8 mouse cellular contexts compared by ENCODE assay signal in genomic region chr17:3102336-3103165, GRCm38 (mm10). TPM values are rescaled to one million over a fixed set of nuclear protein-coding genes. Genes with fewer than 3 reads are reported as not detected.
DNase-seq lines count a peak whose midpoint lies in the region; ATAC-seq and TF ChIP-seq lines count a peak whose summit lies in the region.

No protein-coding gene starts in this region.

- no peaks in the 10 kb centered on the region for H3K27me3 ChIP-seq in forebrain, embryonic 16.5 days (replicated peaks; ENCODE audit: control insufficient read depth, insufficient read depth, low read length)
- H3K27me3 ChIP-seq in hindbrain, embryonic 11.5 days (ENCODE audit: control insufficient read depth, insufficient read depth, low read length): no peaks in the 10 kb centered on the region
- H3K27me3 ChIP-seq in limb, embryonic 11.5 days (ENCODE audit: control insufficient read depth, insufficient read depth, low read length): no peaks in the 10 kb centered on the region
- H3K27me3 ChIP-seq in midbrain, embryonic 11.5 days (ENCODE audit: control insufficient read depth, insufficient read depth, low read length): no peaks in the 10 kb centered on the region

- WGBS in bone marrow, adult 2 months: 3% methylated on average over 14 of the region's 14 CpGs
- WGBS in forebrain, embryonic 16.5 days: 3% methylated on average over 14 of the region's 14 CpGs
- 3% methylated on average over 14 of the region's 14 CpGs for WGBS in hindbrain, embryonic 11.5 days
- 3% methylated on average over 14 of the region's 14 CpGs for WGBS in limb, embryonic 11.5 days
- under 1% methylated on average over 14 of the region's 14 CpGs for WGBS in midbrain, embryonic 11.5 days

- TF ChIP-seq POLR2A in bone marrow, adult 2 months (IDR thresholded peaks at IDR 0.05; ENCODE audit: borderline replicate concordance, control insufficient read depth, low read depth, low read length): 0 out of 2 replicates have a peak, but pooled peaks have one; percentile 28

- peak overlapping the region; percentile 78 for H3K9ac ChIP-seq in ES-E14 (ENCODE audit: insufficient read depth, low read depth, low read length, poor library complexity, severe bottlenecking)
- 0 out of 2 replicates have a peak overlapping the region, but pooled peaks have one; percentile 15 for H3K9ac ChIP-seq in forebrain, embryonic 16.5 days (replicated peaks; ENCODE audit: low read depth, low read length)
- peak overlapping the region; percentile 44 for H3K9ac ChIP-seq in hindbrain, embryonic 11.5 days (ENCODE audit: low read depth, low read length)
- H3K9ac ChIP-seq in limb, embryonic 11.5 days (ENCODE audit: low read length): 0 out of 2 replicates have a peak overlapping the region, but pooled peaks have one; percentile 34
- peak overlapping the region; percentile 41 for H3K9ac ChIP-seq in midbrain, embryonic 11.5 days (ENCODE audit: low read length)

- peak; percentile 71 for ATAC-seq in forebrain, embryonic 16.5 days
- peak; percentile 86 for ATAC-seq in hindbrain, embryonic 11.5 days (ENCODE audit: low FRiP score)
- peak; percentile 88 for ATAC-seq in limb, embryonic 11.5 days (ENCODE audit: insufficient number of reproducible peaks, low FRiP score, low TSS enrichment, low read depth)
- peak; percentile 92 for ATAC-seq in midbrain, embryonic 11.5 days (ENCODE audit: low FRiP score)
- ATAC-seq in cerebellum, adult (ENCODE audit: insufficient number of reproducible peaks, low FRiP score, low TSS enrichment): no peak

- DNase-seq in ES-E14 (ENCODE audit: low read depth, low spot score): no peak
- DNase-seq in hindbrain, embryonic 11.5 days (ENCODE audit: low spot score): peak; percentile 65
- peak; percentile 77 for DNase-seq in limb, embryonic 11.5 days (ENCODE audit: low spot score)
- DNase-seq in midbrain, embryonic 11.5 days (ENCODE audit: low spot score, missing footprints): peak; percentile 91
- DNase-seq in spleen, postnatal 14 days (ENCODE audit: low spot score in 2 of 2): peak; percentile 41 to 58

- peak overlapping the region; percentile 58 to 65 for H3K4me3 ChIP-seq in ES-E14 (ENCODE audit: insufficient read depth in 1 of 2, low read depth in 1 of 2, low read length in 2 of 2, poor library complexity in 1 of 2, severe bottlenecking in 1 of 2)
- H3K4me3 ChIP-seq in bone marrow, adult 2 months (replicated peaks; ENCODE audit: control insufficient read depth, low read depth, low read length): peak overlapping the region; percentile 57
- H3K4me3 ChIP-seq in forebrain, embryonic 16.5 days (replicated peaks; ENCODE audit: low read length): 0 out of 2 replicates have a peak overlapping the region, but pooled peaks have one; percentile 11
- peak overlapping the region; percentile 20; the same call in 1 of the 2 replicates for H3K4me3 ChIP-seq in hindbrain, embryonic 11.5 days (ENCODE audit: low read depth, low read length)
- H3K4me3 ChIP-seq in limb, embryonic 11.5 days (ENCODE audit: low read depth, low read length): peak overlapping the region; percentile 14; the same call in 1 of the 2 replicates
- peak overlapping the region; percentile 16; the same call in 1 of the 2 replicates for H3K4me3 ChIP-seq in midbrain, embryonic 11.5 days (ENCODE audit: low read depth, low read length)

- H3K4me2 ChIP-seq in forebrain, embryonic 16.5 days (ENCODE audit: low read length): peak overlapping the region; percentile 36
- H3K4me2 ChIP-seq in hindbrain, embryonic 11.5 days (replicated peaks; ENCODE audit: low read depth, low read length): peak overlapping the region; percentile 35
- peak overlapping the region; percentile 50 for H3K4me2 ChIP-seq in limb, embryonic 11.5 days (ENCODE audit: low read depth, severe bottlenecking)
- peak overlapping the region; percentile 44; the same call in 1 of the 2 replicates for H3K4me2 ChIP-seq in midbrain, embryonic 11.5 days

- no peak overlapping the region for H3K27ac ChIP-seq in ES-E14 (ENCODE audit: insufficient read depth, low read depth, low read length, poor library complexity, severe bottlenecking)
- H3K27ac ChIP-seq in bone marrow, adult 2 months (ENCODE audit: control insufficient read depth, insufficient read depth, low read depth, low read length, poor library complexity): no peak overlapping the region; the same call in 1 of the 2 replicates
- no peak overlapping the region for H3K27ac ChIP-seq in forebrain, embryonic 16.5 days (ENCODE audit: low read length)
- H3K27ac ChIP-seq in hindbrain, embryonic 11.5 days (ENCODE audit: low read depth, low read length): no peak overlapping the region
- H3K27ac ChIP-seq in limb, embryonic 11.5 days (replicated peaks; ENCODE audit: low read depth, low read length): no peak overlapping the region
- H3K27ac ChIP-seq in midbrain, embryonic 11.5 days (ENCODE audit: low read depth, low read length): no peak overlapping the region

- H3K36me3 ChIP-seq in ES-E14 (ENCODE audit: control insufficient read depth, insufficient read depth, low read length, poor library complexity, severe bottlenecking): no peaks in the 10 kb centered on the region
- no peaks in the 10 kb centered on the region for H3K36me3 ChIP-seq in forebrain, embryonic 16.5 days (ENCODE audit: control insufficient read depth, insufficient read depth)
- H3K36me3 ChIP-seq in hindbrain, embryonic 11.5 days (ENCODE audit: control insufficient read depth, insufficient read depth, low read length): no peaks in the 10 kb centered on the region
- no peaks in the 10 kb centered on the region for H3K36me3 ChIP-seq in limb, embryonic 11.5 days (ENCODE audit: control insufficient read depth, insufficient read depth, low read length)
- no peaks in the 10 kb centered on the region; the same call in 1 of the 2 replicates for H3K36me3 ChIP-seq in midbrain, embryonic 11.5 days (ENCODE audit: control insufficient read depth, insufficient read depth, low read length)

- TF ChIP-seq CTCF in bone marrow, adult 2 months (IDR thresholded peaks at IDR 0.05; ENCODE audit: control insufficient read depth, insufficient read depth, low read length): no peak

- no peaks in the 10 kb centered on the region for H3K9me3 ChIP-seq in ES-E14 (ENCODE audit: control insufficient read depth, insufficient read depth, low read depth, low read length)
- H3K9me3 ChIP-seq in forebrain, embryonic 16.5 days (ENCODE audit: control insufficient read depth, low read length): no peaks in the 10 kb centered on the region
- H3K9me3 ChIP-seq in hindbrain, embryonic 11.5 days (ENCODE audit: control insufficient read depth, low read length): no peaks in the 10 kb centered on the region
- no peaks in the 10 kb centered on the region for H3K9me3 ChIP-seq in limb, embryonic 11.5 days (ENCODE audit: control insufficient read depth, low read length)
- no peaks in the 10 kb centered on the region for H3K9me3 ChIP-seq in midbrain, embryonic 11.5 days (ENCODE audit: control insufficient read depth, low read length)

- in situ Hi-C loops in ES-E14 (cut with MboI; ENCODE audit: low sequenced_read_pairs in 2 of 2, unreplicated experiment in 2 of 2): no loop called here

- H3K4me1 ChIP-seq in ES-E14 (ENCODE audit: control insufficient read depth in 2 of 2, insufficient read depth in 2 of 2, low read length in 2 of 2, poor library complexity in 1 of 2): no peaks in the 10 kb centered on the region; a peak in 2 of 4 replicates
- no peaks in the 10 kb centered on the region; the same call in 1 of the 2 replicates for H3K4me1 ChIP-seq in bone marrow, adult 2 months (ENCODE audit: control insufficient read depth, insufficient read depth, low read length)
- peaks cover 6% of the 10 kb centered on the region; the same call in 1 of the 2 replicates for H3K4me1 ChIP-seq in forebrain, embryonic 16.5 days (replicated peaks; ENCODE audit: control insufficient read depth, insufficient read depth, low read length)
- H3K4me1 ChIP-seq in hindbrain, embryonic 11.5 days (replicated peaks; ENCODE audit: control insufficient read depth, insufficient read depth, low read length): 0 out of 2 replicates have a peak, but pooled peaks cover 2% of the 10 kb centered on the region
- no peaks in the 10 kb centered on the region for H3K4me1 ChIP-seq in limb, embryonic 11.5 days (ENCODE audit: control insufficient read depth, insufficient read depth, low read length)
- H3K4me1 ChIP-seq in midbrain, embryonic 11.5 days (ENCODE audit: control insufficient read depth, insufficient read depth, low read length): peaks cover 5% of the 10 kb centered on the region; the same call in 1 of the 2 replicates

TF ChIP-seq in ES-E14, 5 proteins besides CTCF, POLR2A, EP300 and RAD21:
- no peak for TF ChIP-seq HCFC1 (IDR thresholded peaks at IDR 0.05; ENCODE audit: borderline replicate concordance, insufficient read depth, low read length)
- TF ChIP-seq ZC3H11A (IDR thresholded peaks at IDR 0.05; ENCODE audit: borderline replicate concordance, low read depth, low read length): no peak
- TF ChIP-seq MAFK (IDR thresholded peaks at IDR 0.05; ENCODE audit: insufficient read depth, low read depth, low read length): no peak
- TF ChIP-seq ZNF384 (IDR thresholded peaks at IDR 0.05; ENCODE audit: low read depth, low read length): no peak
- TF ChIP-seq CHD2 (IDR thresholded peaks at IDR 0.05; ENCODE audit: low read depth, low read length): no peak

RNA-seq across cellular contexts. Expression of gene Scaf8, which starts 12.2 kb away (rescaled TPM):
- 51.3 and 57.1 TPM in 2 replicates for total RNA-seq in ES-E14 (2012; rRNA removed)
- 9.1 and 15.8 TPM in 2 replicates for polyA plus RNA-seq in bone marrow, adult 2 months (2011; ENCODE audit: insufficient read depth, insufficient read length, low replicate concordance, missing spikeins)
- polyA plus RNA-seq in forebrain, embryonic 16.5 days (2015; fragmentation: Nextera tagmentation; extraction: Ambion mirVana): 17.0 and 19.2 TPM in 2 replicates
- polyA plus RNA-seq in hindbrain, embryonic 11.5 days (2014; fragmentation: Nextera tagmentation; extraction: Ambion mirVana): 24.3 and 25.9 TPM in 2 replicates
- polyA plus RNA-seq in limb, embryonic 11.5 days (2014; fragmentation: Nextera tagmentation; extraction: Ambion mirVana): 28.7 and 32.7 TPM in 2 replicates
- polyA plus RNA-seq in midbrain, embryonic 11.5 days (2014; fragmentation: Nextera tagmentation; extraction: Ambion mirVana): 25.8 and 26.2 TPM in 2 replicates

Comparison
In these comparisons a context has a peak if more than half of its experiments do, and no peak if none do; other contexts are left out.
1. H3K4me3 ChIP-seq: peak in every context shown above with its lines; median percentile 62 in ES-E14; 57 in bone marrow, adult 2 months; 20 in hindbrain, embryonic 11.5 days; 16 in midbrain, embryonic 11.5 days; 14 in limb, embryonic 11.5 days; 11 in forebrain, embryonic 16.5 days.
2. H3K9ac ChIP-seq: peak in every context shown above with its lines; median percentile 78 in ES-E14; 44 in hindbrain, embryonic 11.5 days; 41 in midbrain, embryonic 11.5 days; 34 in limb, embryonic 11.5 days; 15 in forebrain, embryonic 16.5 days.